Mouse (Mus musculus): ENCODE results near the gene Gm45717.

DNA sequence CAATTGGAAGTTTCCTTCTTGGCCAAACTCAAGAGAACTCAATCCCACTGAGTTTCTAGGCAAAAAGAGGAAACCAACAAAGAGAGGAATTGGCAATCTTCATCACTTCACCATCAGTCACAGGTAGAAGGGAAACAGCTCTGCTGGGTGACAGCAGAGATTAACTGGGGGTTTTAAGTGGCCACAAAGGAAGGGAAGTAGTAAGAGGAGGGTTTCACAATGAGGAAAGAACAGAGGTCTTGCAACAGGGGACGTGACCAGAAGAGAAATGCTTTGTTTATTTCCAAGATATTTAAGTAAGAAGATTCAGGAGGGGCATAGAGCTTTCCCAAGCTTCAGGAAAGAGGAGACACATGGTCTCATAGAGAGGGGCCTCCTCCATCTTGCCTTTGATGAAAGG is 42.1 kb upstream of the Gm45717 start:
- TF ChIP-seq CTCF (IDR thresholded peaks at IDR 0.05), result no peak
- peak; percentile 48 for TF ChIP-seq EP300 (IDR thresholded peaks at IDR 0.05)

Measured in lung, postnatal 0 days (tissue).